Mouse (Mus musculus) CH12.LX (cell line): Measurements from ENCODE around the gene Mrgprh. TPM values are rescaled to one million over a fixed set of nuclear protein-coding genes. Genes with fewer than 3 reads are reported as not detected.

ENCODE experiments used
- DNase-seq: peaks from one replicate; pipeline ENCODE4 v3.0.0-alpha.2; 2013; ENCODE audit errors: extremely low read depth
- H3K27ac ChIP-seq: 2 replicates; pipeline ENCODE4 v1.5.1; 2012; ENCODE audit warnings: low read depth, mild to moderate bottlenecking, control low read depth, moderate library complexity; ENCODE audit not compliant: insufficient read depth
- H3K27me3 ChIP-seq: replicated peaks from 2 replicates; pipeline ENCODE3; 2012; ENCODE audit warnings: inconsistent platforms
- H3K36me3 ChIP-seq, 2 experiments: replicated peaks in 1 of 2; 2 replicates each; pipeline versions ENCODE3 to v1.6.1; 2012; ENCODE audit warnings: inconsistent platforms in 1 of 2, low read length in 1 of 2, mild to moderate bottlenecking in 1 of 2, mixed read lengths in 1 of 2, moderate library complexity in 1 of 2; ENCODE audit not compliant: control insufficient read depth in 1 of 2, insufficient read depth in 1 of 2
- H3K4me1 ChIP-seq, 2 experiments: 2 replicates each; pipeline ENCODE4 v1.6.1; 2012; ENCODE audit warnings: inconsistent platforms in 1 of 2, moderate library complexity in 1 of 2; ENCODE audit not compliant: insufficient read depth in 2 of 2, control insufficient read depth in 1 of 2
- H3K4me2 ChIP-seq: 2 replicates; pipeline ENCODE4 v1.6.1; 2012; ENCODE audit warnings: low read depth, mild to moderate bottlenecking, control low read depth; ENCODE audit not compliant: poor library complexity, insufficient read depth, severe bottlenecking
- H3K4me3 ChIP-seq, 3 experiments: fragments of 150-350 bp in 1 of 3; sonication (generic) in 1 of 3; replicated peaks in 1 of 3; 2 replicates each; pipeline versions ENCODE3 to v1.5.1; 2011 to 2012; ENCODE audit warnings: low read depth in 2 of 3, low read length in 2 of 3, mild to moderate bottlenecking in 2 of 3, moderate library complexity in 2 of 3, control low read depth in 1 of 3, improper control_type of control experiment in 1 of 3, inconsistent platforms in 1 of 3, mixed read lengths in 1 of 3; ENCODE audit not compliant: poor library complexity in 1 of 3
- H3K79me2 ChIP-seq: replicated peaks from 2 replicates; pipeline ENCODE4 v1.6.1; 2012; ENCODE audit warnings: mild to moderate bottlenecking, moderate library complexity; ENCODE audit not compliant: control insufficient read depth, poor library complexity, insufficient read depth, severe bottlenecking; ENCODE audit errors: extremely low read depth
- H3K9ac ChIP-seq: 2 replicates; pipeline ENCODE4 v1.6.1; 2012; ENCODE audit warnings: low read depth, mild to moderate bottlenecking, control low read depth, moderate library complexity; ENCODE audit not compliant: insufficient read depth
- H3K9me3 ChIP-seq: replicated peaks from 2 replicates; pipeline ENCODE3; 2012; ENCODE audit warnings: low read length, inconsistent platforms, mixed read lengths
- BHLHE40 ChIP-seq: IDR thresholded peaks from 2 replicates; pipeline ENCODE4 v1.6.1; 2011; ENCODE audit warnings: mild to moderate bottlenecking, low read depth, low read length, improper control_type of control experiment
- CTCF ChIP-seq, 2 experiments: IDR thresholded peaks in 1 of 2; conservative IDR thresholded peaks in 1 of 2; 2 replicates each; pipeline ENCODE4 v1.5.1; 2011 to 2012; ENCODE audit warnings: low read depth in 2 of 2, low read length in 2 of 2, improper control_type of control experiment in 1 of 2, inconsistent platforms in 1 of 2, mild to moderate bottlenecking in 1 of 2, moderate library complexity in 1 of 2
- ELF1 ChIP-seq: IDR thresholded peaks from 2 replicates; pipeline ENCODE4 v1.6.1; 2014; ENCODE audit warnings: low read depth, mild to moderate bottlenecking, inconsistent platforms, low read length, improper control_type of control experiment
- GABPA ChIP-seq: IDR thresholded peaks from 2 replicates; pipeline ENCODE4 v1.6.1; 2012; ENCODE audit warnings: low read depth, low read length, improper control_type of control experiment, inconsistent platforms; ENCODE audit not compliant: insufficient replicate concordance
- HCFC1 ChIP-seq: IDR thresholded peaks from 2 replicates; pipeline ENCODE4 v1.6.1; 2012; ENCODE audit warnings: low read depth, mild to moderate bottlenecking, inconsistent platforms, low read length, improper control_type of control experiment
- IRF4 ChIP-seq: IDR thresholded peaks from 2 replicates; pipeline ENCODE4 v1.6.1; 2014; ENCODE audit warnings: low read depth, mild to moderate bottlenecking, inconsistent platforms, low read length, improper control_type of control experiment
- JUND ChIP-seq: conservative IDR thresholded peaks from 2 replicates; pipeline ENCODE4 v1.6.1; 2011; ENCODE audit warnings: low read depth, low read length, improper control_type of control experiment
- MAX ChIP-seq: IDR thresholded peaks from 2 replicates; pipeline ENCODE4 v1.6.1; 2011; ENCODE audit warnings: low read length, improper control_type of control experiment
- MXI1 ChIP-seq: IDR thresholded peaks from 2 replicates; pipeline ENCODE4 v1.6.1; 2011; ENCODE audit warnings: mild to moderate bottlenecking, low read depth, low read length, improper control_type of control experiment
- MYC ChIP-seq: IDR thresholded peaks from 2 replicates; pipeline ENCODE4 v1.6.1; 2011; ENCODE audit warnings: low read depth, mild to moderate bottlenecking, improper control_type of control experiment, low read length
- POLR2A ChIP-seq: IDR thresholded peaks from 2 replicates; pipeline ENCODE4 v1.6.1; 2011; ENCODE audit warnings: low read depth, mild to moderate bottlenecking, improper control_type of control experiment, low read length
- RAD21 ChIP-seq: IDR thresholded peaks from 2 replicates; pipeline ENCODE4 v1.6.1; 2011; ENCODE audit warnings: low read depth, mild to moderate bottlenecking, low read length, improper control_type of control experiment, moderate library complexity
- TBP ChIP-seq: conservative IDR thresholded peaks from 2 replicates; pipeline ENCODE4 v1.6.1; 2011; ENCODE audit warnings: low read depth, low read length, improper control_type of control experiment
- UBTF ChIP-seq: IDR thresholded peaks from 2 replicates; pipeline ENCODE4 v1.6.1; 2012; ENCODE audit warnings: low read depth, mild to moderate bottlenecking, inconsistent platforms, low read length, improper control_type of control experiment, moderate library complexity
- USF2 ChIP-seq: conservative IDR thresholded peaks from 2 replicates; pipeline ENCODE4 v1.6.1; 2011; ENCODE audit warnings: low read depth, low read length, improper control_type of control experiment
- ZC3H11A ChIP-seq: IDR thresholded peaks from 2 replicates; pipeline ENCODE4 v1.6.1; 2012; ENCODE audit warnings: low read depth, mild to moderate bottlenecking, inconsistent platforms, low read length, improper control_type of control experiment
- ZMIZ1 ChIP-seq: IDR thresholded peaks from 2 replicates; pipeline ENCODE4 v1.6.1; 2012; ENCODE audit warnings: low read depth, mild to moderate bottlenecking, inconsistent platforms, low read length, improper control_type of control experiment
- ZNF384 ChIP-seq: IDR thresholded peaks from 2 replicates; pipeline ENCODE4 v1.6.1; 2012; ENCODE audit warnings: low read depth, low read length, improper control_type of control experiment, inconsistent platforms
- dilution Hi-C: fragments of 300-500 bp; cut with MboI; formaldehyde crosslinking; loops from 2 replicates; pipeline ENCODE4 v1.14.3; 2020; ENCODE audit warnings: low sequenced_read_pairs; ENCODE audit not compliant: extremely low pct_unique_long_range_greater_than_20kb, extremely low pct_ligation_motif_present
- in situ Hi-C: fragments of 300-500 bp; cut with MboI; formaldehyde crosslinking; loops from 3 replicates; pipeline ENCODE4 v1.14.3; 2019; ENCODE audit warnings: low sequenced_read_pairs, low pct_ligation_motif_present, low pct_unique_long_range_greater_than_20kb, mixed read lengths
- polyA plus RNA-seq: library from polyadenylated mRNA; unstranded; fragments of >175 nt; gene quantifications from 2 replicates; pipeline ENCODE4 v1.2.1, GENCODE M21; 2012; ENCODE audit warnings: low read depth; ENCODE audit not compliant: insufficient read length
- total RNA-seq, 2 experiments: library from RNA; depleted of rRNA; stranded (reverse); fragments of 300-350 nt in 1 of 2; fragments of >200 nt in 1 of 2; gene quantifications; 2 replicates each; pipeline ENCODE4 v1.2.3; 2012 to 2014

The Mrgprh gene
- total and polyA plus RNA-seq, 3 experiments, result not detected

DNA sequence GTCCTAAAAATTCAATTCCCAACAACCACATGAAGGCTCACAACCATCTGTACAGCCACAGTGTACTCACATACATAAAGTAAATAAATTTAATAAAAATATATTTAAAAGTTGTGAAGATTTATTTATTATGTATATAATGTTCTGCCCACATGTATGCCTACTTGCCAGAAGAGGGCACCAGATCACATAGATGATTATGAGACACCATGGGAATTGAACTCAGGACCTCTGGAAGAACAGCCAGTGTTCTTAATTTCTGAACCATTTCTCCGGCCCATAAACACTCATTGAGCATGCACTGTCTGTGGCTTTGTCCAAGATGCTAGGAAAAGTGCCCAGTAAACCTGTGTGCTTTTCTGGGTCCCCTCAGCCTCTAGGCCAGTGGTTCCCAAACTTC, 5.4 kb downstream of the Mrgprh start:
- TF ChIP-seq CTCF (conservative IDR thresholded peaks at IDR 0.05 in 1 of 2, IDR thresholded peaks at IDR 0.05 in 1 of 2; ENCODE audit: low read depth in 2 of 2, low read length in 2 of 2) (peak in 1 of 2 experiments; percentile 43; a peak in 2 of 4 replicates), MAX (no peak), RAD21 (peak; percentile 15)
- Histone ChIP-seq H3K27me3 (peaks cover 2% of the 10 kb centered on the region), H3K4me3 (no peak overlapping the region), H3K9ac (no peak overlapping the region), H3K36me3 (no peaks in the 10 kb centered on the region), H3K4me2 (no peak overlapping the region), H3K4me1 (peaks cover 0 to 10% of the 10 kb centered on the region in 2 experiments; a peak in 2 of 4 replicates), H3K79me2 (no peaks in the 10 kb centered on the region), H3K9me3 (no peaks in the 10 kb centered on the region), H3K27ac (no peak overlapping the region)
- peak; percentile 15 for DNase-seq
- in situ Hi-C loops (loop anchor here (5.0 to 10.0 kb wide), 2 partner anchors 36 to 124 kb away; partner anchors contain the start of genes Mrpl18, Sod2 and Tcp1), dilution Hi-C loops (no loop called here)

DNA sequence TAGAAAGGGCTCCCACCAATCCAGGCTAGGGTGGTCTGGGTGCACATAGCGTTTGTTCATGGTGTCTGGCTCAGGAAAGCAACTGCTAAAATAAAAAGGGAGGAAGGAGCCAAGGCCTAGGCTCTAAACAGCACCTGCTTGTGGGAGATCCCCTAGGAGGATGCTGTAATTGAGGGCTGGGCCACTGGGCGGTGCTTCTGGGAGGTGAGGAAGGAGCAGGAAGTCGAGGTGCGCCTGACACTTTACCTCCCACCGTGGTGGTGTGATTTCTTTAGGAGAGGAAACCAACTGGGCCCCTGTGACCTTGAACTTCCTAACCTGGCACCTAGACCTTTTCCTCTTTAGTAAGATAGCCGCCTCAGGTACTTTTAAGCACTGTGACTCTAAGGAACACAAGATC, 10.8 kb downstream of the Mrgprh start:
- peak; percentile 77 for DNase-seq
- no peak for TF ChIP-seq MYC
- TF ChIP-seq ELF1, result peak; percentile 72
- 0 out of 2 replicates have a peak, but pooled peaks have one; percentile 20 for TF ChIP-seq IRF4
- peak; percentile 42; the same call in 1 of the 2 replicates for TF ChIP-seq POLR2A
- Histone ChIP-seq H3K4me3 (peak overlapping the region in 1 of 3 experiments; percentile 12), H3K4me2 (peak overlapping the region; percentile 35; the same call in 1 of the 2 replicates), H3K27me3 (no peaks in the 10 kb centered on the region), H3K79me2 (no peaks in the 10 kb centered on the region), H3K9me3 (no peaks in the 10 kb centered on the region), H3K9ac (no peak overlapping the region), H3K36me3 (peaks cover 13 to 42% of the 10 kb centered on the region in 2 experiments), H3K4me1 (peaks cover 0 to 20% of the 10 kb centered on the region in 2 experiments; a peak in 2 of 4 replicates), H3K27ac (no peak overlapping the region)
- in situ Hi-C loops, result loop anchor here (10.0 kb wide), 1 partner anchor 118 kb away; the partner anchor contains the start of gene Sod2
- dilution Hi-C loops, result no loop called here

DNA sequence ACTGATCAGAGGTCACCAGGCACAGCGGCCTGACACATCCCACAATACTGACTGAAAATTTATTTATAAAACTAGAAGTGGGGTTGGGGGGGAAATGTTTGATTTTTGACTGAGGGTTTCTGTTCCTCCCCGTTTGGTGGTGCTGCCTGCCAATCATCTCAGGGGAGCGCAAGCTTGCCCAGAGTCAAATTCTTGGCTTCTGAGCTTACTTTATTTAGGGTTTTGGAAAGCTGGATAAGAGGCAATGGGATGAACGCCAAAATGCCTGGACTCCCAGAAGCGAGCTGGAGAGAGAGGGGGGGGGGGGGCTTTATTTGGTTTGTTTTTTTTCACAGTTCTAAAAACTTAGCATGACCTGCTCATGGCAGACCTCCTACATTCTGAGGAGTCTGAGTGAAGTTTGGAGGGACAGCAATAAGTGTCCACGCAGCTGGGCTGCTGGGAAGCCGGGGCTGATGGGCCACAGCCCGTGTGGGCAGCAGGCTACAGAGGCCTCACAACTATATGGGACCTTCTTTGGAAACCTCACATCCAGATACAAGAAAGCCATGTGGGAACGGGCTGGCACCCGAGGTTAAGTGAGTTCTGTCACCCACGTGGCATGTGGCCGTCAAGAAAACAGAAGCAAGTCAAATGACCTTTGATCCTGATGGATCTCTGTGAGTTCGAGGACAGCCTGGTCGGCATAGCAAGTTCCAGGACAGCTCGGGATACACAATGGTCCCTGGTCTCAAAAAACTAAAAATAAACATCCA, 11.4 kb downstream of the Mrgprh start:
- in situ Hi-C loops, result loop anchor here (10.0 kb wide), 1 partner anchor 118 kb away; the partner anchor contains the start of gene Sod2
- no peaks in the 10 kb centered on the region for H3K27me3 ChIP-seq
- H3K4me1 ChIP-seq, result peaks cover 0 to 20% of the 10 kb centered on the region in 2 experiments; a peak in 2 of 4 replicates
- H3K36me3 ChIP-seq, result peaks cover 16 to 47% of the 10 kb centered on the region in 2 experiments
- H3K4me3 ChIP-seq, result peak overlapping the region in 1 of 3 experiments; percentile 12
- H3K27ac ChIP-seq, result no peak overlapping the region
- no peaks in the 10 kb centered on the region for H3K9me3 ChIP-seq
- H3K79me2 ChIP-seq, result no peaks in the 10 kb centered on the region
- dilution Hi-C loops, result no loop called here
- TF ChIP-seq USF2, result no peak
- no peak for TF ChIP-seq ELF1
- no peak for TF ChIP-seq HCFC1
- no peak for TF ChIP-seq GABPA
- no peak for TF ChIP-seq TBP
- no peak for TF ChIP-seq BHLHE40
- no peak for TF ChIP-seq ZMIZ1
- TF ChIP-seq ZNF384, result no peak
- TF ChIP-seq JUND, result no peak
- no peak for TF ChIP-seq MXI1
- TF ChIP-seq ZC3H11A, result no peak
- no peak for TF ChIP-seq UBTF
- TF ChIP-seq, all 38 proteins: peak for 0
- Histone ChIP-seq H3K9ac (no peak overlapping the region), H3K4me2 (no peak overlapping the region)
- no peak for DNase-seq
